Mouse (Mus musculus) fat pad, adult 2 months (tissue): ENCODE data around the gene Pde1c.
A peak's percentile ranks its signal among the peaks of the same experiment; 100 is the strongest.

Experiments
- DNase-seq: peaks from one replicate; pipeline ENCODE4 v3.0.0-alpha.2; 2011; ENCODE audit warnings: low read depth, low spot score; ENCODE audit errors: extremely low read depth

Gene Pde1c

GRCm38 (mm10) chr6:56130493-56131159 is 438.3 kb downstream of the Pde1c start:
- DNase-seq, result no peak

- no peak for DNase-seq
Observed at GRCm38 (mm10) chr6:56099520-56100101, 469.3 kb downstream of the Pde1c start.

- DNase-seq, result no peak
Observed at GRCm38 (mm10) chr6:56098427-56098826, 470.5 kb downstream of the Pde1c start.

DNA sequence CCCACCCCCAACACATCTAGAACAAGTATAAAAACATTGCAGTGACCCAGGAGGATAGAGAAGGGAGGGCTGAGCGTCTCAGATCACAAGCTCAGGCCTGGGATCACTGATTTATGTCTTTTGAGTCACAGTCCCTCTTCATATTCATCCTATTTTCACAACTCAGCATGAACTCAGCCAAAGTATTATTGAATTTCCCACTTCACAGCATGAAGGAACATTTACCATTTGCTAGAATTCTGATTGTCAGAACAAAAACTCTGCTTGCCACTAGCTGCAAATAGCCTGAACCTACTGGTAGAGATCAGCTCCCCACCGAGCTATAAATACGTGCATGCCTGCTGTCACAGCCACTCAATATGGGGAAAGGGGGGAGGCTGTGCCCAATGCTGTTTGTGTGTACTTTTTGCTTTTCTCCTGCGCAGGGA is 492.5 kb downstream of the Pde1c start:
- no peak for DNase-seq

DNA sequence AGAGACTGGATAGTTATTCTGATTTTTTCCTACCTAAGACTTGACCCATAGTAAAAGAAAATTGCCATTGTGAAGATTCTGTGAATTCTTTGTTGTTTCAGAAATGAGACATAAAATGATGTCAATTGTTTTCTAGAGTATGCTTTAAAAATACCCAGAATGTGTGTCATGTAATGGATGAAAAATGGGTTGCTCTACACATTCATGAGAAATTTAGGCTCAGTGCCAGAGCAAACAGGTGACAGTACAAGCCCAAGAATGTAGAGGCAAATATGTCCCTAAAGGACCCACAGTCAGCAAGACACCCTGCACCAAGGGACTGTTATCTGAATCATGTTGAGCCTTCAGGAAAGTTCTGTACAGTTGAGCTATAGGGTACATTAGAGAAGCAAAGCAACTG is 500.4 kb downstream of the Pde1c start:
- DNase-seq, result no peak

DNA sequence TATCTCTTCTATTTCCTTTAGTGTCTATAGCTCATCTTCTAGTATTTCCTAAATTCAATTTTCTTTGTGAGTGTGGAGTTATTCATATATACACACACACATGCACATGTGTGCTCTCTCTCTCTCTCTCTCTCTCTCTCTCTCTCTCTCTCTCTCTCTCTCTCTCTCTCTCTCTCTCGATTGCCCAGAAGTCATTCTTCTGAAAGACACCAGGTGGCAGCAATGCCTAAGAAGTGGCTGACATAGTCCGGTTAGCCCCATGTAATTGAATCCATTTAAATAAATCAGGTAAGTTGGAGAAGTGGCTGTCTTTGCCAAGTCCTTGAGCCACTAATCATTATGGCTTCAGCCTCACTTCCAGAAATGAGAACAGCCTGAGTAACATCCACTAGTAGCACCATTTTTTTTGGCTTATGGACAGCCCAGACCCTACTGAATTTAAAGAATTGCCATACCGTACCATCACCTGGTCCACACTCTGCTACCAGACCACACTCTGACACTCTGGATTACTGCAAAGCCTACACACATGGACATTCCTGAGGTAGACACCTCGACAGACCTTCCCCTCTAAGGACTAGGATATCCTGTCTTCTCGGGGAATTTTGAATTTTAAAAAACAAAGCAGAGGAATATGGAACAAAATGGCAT is 502.1 kb downstream of the Pde1c start:
- no peak for DNase-seq

GRCm38 (mm10) chr6:56063736-56064135 is 505.2 kb downstream of the Pde1c start:
- DNase-seq, result no peak

- no peak for DNase-seq
Observed at GRCm38 (mm10) chr6:56049104-56049503, 519.8 kb downstream of the Pde1c start.

DNA sequence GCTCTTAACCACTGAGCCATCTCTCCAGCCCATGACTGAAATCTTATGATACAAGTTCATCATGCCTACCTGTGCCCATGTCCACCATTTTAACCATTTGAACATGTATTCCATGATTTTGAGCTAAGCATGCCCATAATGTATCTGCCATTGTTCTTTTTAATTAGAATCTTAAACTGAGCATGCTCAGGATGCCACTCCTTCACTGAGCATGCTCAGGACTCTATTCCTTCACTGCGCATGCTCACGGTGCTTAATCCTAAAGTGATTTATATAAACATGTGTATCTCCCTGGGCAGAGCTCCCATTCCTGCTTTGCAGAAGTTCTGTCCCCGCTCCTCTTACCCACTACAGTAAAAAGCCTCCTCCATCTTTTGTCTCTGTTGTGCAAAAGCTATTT is 520.3 kb downstream of the Pde1c start:
- DNase-seq, result no peak

GRCm38 (mm10) chr6:56044716-56045115 is 524.2 kb downstream of the Pde1c start:
- no peak for DNase-seq

DNA sequence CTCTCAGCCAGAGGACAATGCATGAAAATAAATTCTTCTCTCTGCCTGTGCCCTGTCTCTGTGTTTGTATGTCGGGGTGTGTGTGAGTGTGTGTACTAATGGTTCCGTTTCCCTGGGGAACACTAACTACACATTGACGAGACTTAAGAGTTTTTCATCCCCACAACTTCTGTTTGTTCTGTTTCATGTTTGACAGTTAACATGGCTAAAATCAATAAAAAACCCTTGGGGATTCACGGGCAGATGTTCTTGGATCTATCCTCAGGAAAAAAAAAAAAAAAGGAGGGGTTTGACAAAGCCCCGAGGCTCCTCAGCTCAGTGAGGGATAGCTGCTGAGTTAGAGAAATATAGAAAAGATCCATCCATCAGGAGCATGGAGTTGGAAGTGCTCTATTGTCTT is 524.6 kb downstream of the Pde1c start:
- DNase-seq, result no peak

DNA sequence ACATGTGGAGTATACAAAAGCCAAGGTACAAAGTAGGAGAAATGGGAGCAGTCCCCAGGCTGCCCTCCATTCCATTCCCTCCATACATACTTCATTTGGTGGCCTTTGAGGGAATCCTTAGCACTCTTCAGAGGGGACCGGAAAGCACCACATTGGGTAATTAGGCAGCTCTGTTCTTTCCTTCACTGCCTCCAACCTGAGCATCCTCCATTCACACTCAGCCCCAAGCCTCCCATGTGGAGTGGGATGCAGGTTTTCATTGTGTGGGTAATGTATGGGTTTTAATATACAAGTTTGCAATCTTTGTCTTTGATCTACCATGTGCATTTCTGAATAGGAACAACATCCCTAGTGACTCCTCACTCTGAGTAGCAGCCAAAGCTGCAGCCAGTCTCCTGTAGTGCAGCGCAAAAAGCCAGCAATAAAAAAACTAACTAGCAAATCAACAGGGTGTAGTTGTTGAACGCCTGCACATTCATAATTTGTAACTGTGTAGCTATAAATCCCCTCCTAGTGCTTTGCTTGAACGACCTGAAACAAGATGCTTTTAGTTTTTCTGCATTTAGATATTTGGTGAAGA is 529.3 kb downstream of the Pde1c start:
- DNase-seq, result no peak

DNA sequence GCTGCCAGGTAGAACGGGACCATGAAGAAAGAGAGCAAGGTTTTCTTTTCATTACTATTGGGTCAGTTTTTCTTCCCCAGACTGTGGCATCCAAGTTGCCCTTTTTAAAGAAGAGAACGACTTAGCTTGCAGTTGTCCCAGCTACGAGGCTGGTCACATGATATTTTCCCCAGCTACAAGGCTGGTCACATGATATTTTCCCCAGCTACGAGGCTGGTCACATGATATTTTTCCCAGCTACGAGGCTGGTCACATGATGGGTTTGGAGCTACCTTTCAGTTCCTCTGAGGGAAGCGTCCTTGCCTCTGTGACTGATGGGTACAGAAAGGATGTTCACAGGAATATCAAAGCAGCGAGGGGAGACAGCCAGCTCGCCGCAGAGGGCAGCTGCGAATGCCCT is 533.8 kb downstream of the Pde1c start:
- DNase-seq, result no peak

DNA sequence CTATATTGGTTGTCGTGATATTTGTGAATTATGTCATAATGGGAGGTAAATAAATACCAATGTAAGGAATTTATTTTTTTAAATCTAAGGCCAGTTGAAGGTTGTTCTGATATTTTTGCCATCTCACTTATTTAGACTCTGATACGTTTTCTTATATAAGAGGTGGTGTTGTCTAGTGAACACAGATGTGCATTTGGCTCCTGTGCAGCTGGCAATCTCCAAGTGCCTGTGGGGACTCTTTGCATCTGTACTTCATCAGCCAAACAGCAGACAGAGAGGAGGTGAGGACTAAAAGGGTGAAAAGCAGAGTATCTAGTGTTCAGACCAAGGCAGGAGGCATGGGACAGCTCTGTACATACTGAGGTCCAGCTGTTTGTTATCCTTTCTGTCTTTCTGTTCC is 536.7 kb downstream of the Pde1c start:
- DNase-seq, result no peak

DNA sequence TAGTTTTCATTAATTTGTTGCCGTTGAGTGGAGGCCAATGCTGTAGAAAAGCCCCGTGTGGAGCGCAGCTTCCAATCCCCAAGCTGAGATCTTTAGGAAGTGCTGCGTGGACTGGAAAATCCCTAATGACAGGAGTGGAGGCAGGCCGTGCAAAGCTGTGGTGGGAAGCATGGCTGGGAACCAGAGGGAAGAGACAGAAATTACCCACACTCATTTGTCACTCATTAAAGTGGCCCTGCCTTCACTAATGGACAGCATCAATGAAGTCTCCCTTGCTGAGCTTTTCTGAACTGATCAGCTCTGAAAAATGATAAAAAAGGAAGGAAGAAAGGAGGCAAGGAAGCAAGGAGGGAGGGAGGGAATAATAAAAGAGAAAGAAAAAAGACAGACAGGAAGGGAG is 538.9 kb downstream of the Pde1c start:
- DNase-seq, result no peak

DNA sequence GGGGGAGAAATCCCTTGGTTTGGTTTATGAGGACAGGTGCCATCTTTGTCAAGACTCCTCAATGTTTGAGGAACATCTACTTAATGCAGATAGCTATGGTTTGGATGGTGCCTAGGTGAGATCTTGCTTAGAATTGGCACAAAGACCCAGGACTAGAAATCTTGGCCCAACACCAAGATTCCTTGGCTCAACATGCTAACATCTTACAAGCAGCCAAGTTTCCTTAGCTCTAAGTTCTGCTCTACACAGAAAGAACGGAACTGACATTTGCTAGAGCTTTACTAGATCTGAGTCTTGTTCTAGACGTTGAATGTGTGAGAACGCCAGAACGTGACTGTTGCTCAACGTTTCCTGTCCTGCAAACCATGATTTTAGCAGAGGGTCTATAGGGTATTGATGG is 540.9 kb downstream of the Pde1c start:
- DNase-seq, result peak; percentile 3

DNA sequence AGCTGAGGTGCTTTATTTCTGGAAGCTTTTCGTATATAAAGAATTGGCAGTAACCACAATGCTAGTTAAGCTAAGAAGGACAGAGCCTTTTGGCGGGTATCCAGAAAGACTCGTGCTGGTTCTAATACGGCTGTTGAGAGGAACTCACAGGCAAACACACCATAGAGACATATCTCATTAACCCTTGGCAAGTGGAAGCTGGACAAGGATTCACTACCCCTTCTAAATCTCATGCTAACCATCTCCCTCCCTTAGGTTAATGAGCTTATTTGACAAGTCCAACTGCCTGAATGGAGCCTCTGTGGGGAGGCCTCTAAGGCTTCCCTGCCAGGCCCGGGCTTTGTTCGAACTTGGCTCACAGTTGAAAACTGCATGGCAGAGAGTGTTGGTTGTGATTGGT is 541.6 kb downstream of the Pde1c start:
- no peak for DNase-seq

DNA sequence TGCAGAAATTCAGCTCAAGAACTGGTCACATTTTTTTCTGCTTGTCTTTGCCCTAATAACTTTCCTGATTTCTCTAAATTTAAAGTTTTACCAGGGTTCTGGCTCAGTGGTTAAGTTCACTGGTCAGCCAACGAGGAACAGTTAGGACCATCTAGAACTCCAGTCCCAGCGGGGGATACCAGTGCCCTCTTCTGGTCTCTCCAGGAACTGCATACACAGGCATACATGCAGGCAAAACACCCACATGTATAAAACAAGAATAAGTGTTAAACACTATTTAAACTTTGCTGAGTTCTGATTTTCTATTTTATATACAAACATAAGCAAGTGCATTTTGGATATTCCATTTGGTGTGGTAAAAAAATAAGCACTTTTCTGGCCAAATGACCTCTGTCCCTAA is 543.4 kb downstream of the Pde1c start:
- DNase-seq, result no peak
